In genomic region chr11:87736647-87737134, GRCm38 (mm10) we compare ENCODE assay signal across 9 mouse cellular contexts. TPM values are rescaled to one million over a fixed set of nuclear protein-coding genes. Genes with fewer than 3 reads are reported as not detected.
DNase-seq lines count a peak whose midpoint lies in the region; ATAC-seq and TF ChIP-seq lines count a peak whose summit lies in the region.
"Had no signal": no experiment of that assay in that cellular context is flagged by ENCODE, and none has a peak within 500 bp of the region (broad histone marks: within the 10 kb centered on the region; RNA-seq: fewer than 3 reads in every experiment).

No protein-coding gene starts in this region.

- peaks cover 5 to 40% of the 10 kb centered on the region in 2 experiments for H3K4me1 ChIP-seq in MEL (ENCODE audit: control insufficient read depth in 1 of 2, insufficient read depth in 2 of 2, low read length in 2 of 2)
- peaks cover 18% of the 10 kb centered on the region for H3K4me1 ChIP-seq in forebrain, embryonic 16.5 days (replicated peaks; ENCODE audit: control insufficient read depth, insufficient read depth, low read length)

- H3K9ac ChIP-seq in MEL (ENCODE audit: control insufficient read depth, low read depth, low read length, poor library complexity, severe bottlenecking) = peak overlapping the region; percentile 92
- peak overlapping the region; percentile 64 for H3K9ac ChIP-seq in forebrain, embryonic 16.5 days (replicated peaks; ENCODE audit: low read depth, low read length)

- DNase-seq in MEL (ENCODE audit: low read depth, low spot score) = peak; percentile 95
- DNase-seq in cerebellum, adult 11-12 months = peak; percentile 65
- peak; percentile 45 to 55 for DNase-seq in layer of hippocampus, postnatal 10 days (ENCODE audit: low spot score in 2 of 2)
- DNase-seq in lung, postnatal 25 days (ENCODE audit: low spot score) = peak; percentile 63
- peak; percentile 61 for DNase-seq in ovary, postnatal 36 days (ENCODE audit: low spot score)
- DNase-seq in thymus, postnatal 25 days = peak; percentile 80

- TF ChIP-seq EP300 in MEL (IDR thresholded peaks at IDR 0.05; ENCODE audit: low read depth in 1 of 2, low read length in 2 of 2) = no peak; a peak in 2 of 4 replicates

- H3K9me3 ChIP-seq in MEL (replicated peaks; ENCODE audit: insufficient read depth, low read length) = no peaks in the 10 kb centered on the region
- no peaks in the 10 kb centered on the region for H3K9me3 ChIP-seq in forebrain, embryonic 16.5 days (ENCODE audit: control insufficient read depth, low read length)

- peaks cover 6 to 27% of the 10 kb centered on the region in 2 experiments for H3K36me3 ChIP-seq in MEL (ENCODE audit: control insufficient read depth in 1 of 2, insufficient read depth in 2 of 2, low read length in 2 of 2)
- H3K36me3 ChIP-seq in forebrain, embryonic 16.5 days (ENCODE audit: control insufficient read depth, insufficient read depth) = no peaks in the 10 kb centered on the region

- H3K4me3 ChIP-seq in MEL (ENCODE audit: control insufficient read depth in 1 of 2, insufficient read depth in 1 of 2, low read depth in 2 of 2, low read length in 2 of 2) = peak overlapping the region; percentile 49 to 54
- H3K4me3 ChIP-seq in forebrain, embryonic 16.5 days (replicated peaks; ENCODE audit: low read length) = peak overlapping the region; percentile 88

- no peaks in the 10 kb centered on the region for H3K27me3 ChIP-seq in MEL (ENCODE audit: control insufficient read depth in 1 of 2, insufficient read depth in 2 of 2, low read length in 2 of 2)
- H3K27me3 ChIP-seq in forebrain, embryonic 16.5 days (replicated peaks; ENCODE audit: control insufficient read depth, insufficient read depth, low read length) = no peaks in the 10 kb centered on the region

- H3K79me2 ChIP-seq in MEL (ENCODE audit: control insufficient read depth, insufficient read depth, low read length, poor library complexity) = peaks cover 25% of the 10 kb centered on the region

- TF ChIP-seq POLR2A in MEL (IDR thresholded peaks at IDR 0.05; ENCODE audit: control insufficient read depth in 1 of 2, insufficient read depth in 1 of 2, low read depth in 1 of 2, low read length in 2 of 2, poor library complexity in 1 of 2) = peak in 1 of 2 experiments; percentile 78; a peak in 3 of 4 replicates

- no peak for TF ChIP-seq CTCF in MEL (IDR thresholded peaks at IDR 0.05 in 2 of 3, conservative IDR thresholded peaks at IDR 0.05 in 1 of 3; ENCODE audit: control insufficient read depth in 1 of 3, insufficient read depth in 1 of 3, low read depth in 2 of 3, low read length in 3 of 3, poor library complexity in 1 of 3, severe bottlenecking in 1 of 3)

- peak overlapping the region; percentile 78 for H3K4me2 ChIP-seq in forebrain, embryonic 16.5 days (ENCODE audit: low read length)

- WGBS in forebrain, embryonic 16.5 days = under 1% methylated on average over 31 of the region's 31 CpGs

- ATAC-seq in forebrain, embryonic 16.5 days = peak; percentile 81
- ATAC-seq in hematopoietic stem cell, adult 5-6 weeks (replicated peaks in 1 of 2; ENCODE audit: insufficient read depth in 1 of 2, low FRiP score in 2 of 2, low TSS enrichment in 1 of 2, low read depth in 1 of 2, poor library complexity in 2 of 2, severe bottlenecking in 2 of 2) = peak; percentile 64; a peak in 3 of 4 replicates

- peak overlapping the region; percentile 99 for H3K27ac ChIP-seq in MEL (ENCODE audit: control insufficient read depth, low read depth, low read length)
- peak overlapping the region; percentile 78 for H3K27ac ChIP-seq in forebrain, embryonic 16.5 days (ENCODE audit: low read length)

- no peak; the same call in none of the 2 replicates for TF ChIP-seq RAD21 in MEL (IDR thresholded peaks at IDR 0.05; ENCODE audit: low read depth, low read length)

TF ChIP-seq in MEL, 35 proteins besides CTCF, POLR2A, EP300 and RAD21:
- TF ChIP-seq RCOR1 (IDR thresholded peaks at IDR 0.05; ENCODE audit: low read depth, low read length) (peak; percentile 67), ZC3H11A (IDR thresholded peaks at IDR 0.05; ENCODE audit: low read depth, low read length) (0 out of 2 replicates have a peak, but pooled peaks have one; percentile 27), UBTF (IDR thresholded peaks at IDR 0.05; ENCODE audit: borderline replicate concordance, insufficient read depth, low read depth, low read length) (no peak), CHD1 (IDR thresholded peaks at IDR 0.05; ENCODE audit: low read depth, low read length) (peak; percentile 51; the same call in 1 of the 2 replicates), HCFC1 (IDR thresholded peaks at IDR 0.05; ENCODE audit: low read depth, low read length) (no peak; the same call in 1 of the 2 replicates), ZKSCAN1 (IDR thresholded peaks at IDR 0.05; ENCODE audit: low read depth, low read length) (no peak), NELFE (IDR thresholded peaks at IDR 0.05; ENCODE audit: low read depth, low read length) (peak; percentile 72), MEF2A (IDR thresholded peaks at IDR 0.05; ENCODE audit: extremely low read depth, insufficient replicate concordance, low read depth, low read length, poor library complexity, severe bottlenecking) (no peak), USF1 (IDR thresholded peaks at IDR 0.05; ENCODE audit: low read depth, low read length) (no peak), SMC3 (IDR thresholded peaks at IDR 0.05; ENCODE audit: low read depth, low read length) (peak; percentile 37; the same call in 1 of the 2 replicates), SIN3A (IDR thresholded peaks at IDR 0.05; ENCODE audit: low read length) (peak; percentile 83), MAFK (IDR thresholded peaks at IDR 0.05; ENCODE audit: borderline replicate concordance, low read depth, low read length) (no peak), E2F4 (IDR thresholded peaks at IDR 0.05; ENCODE audit: borderline replicate concordance, low read depth, low read length) (no peak), ETS1 (IDR thresholded peaks at IDR 0.05; ENCODE audit: low read depth, low read length) (peak; percentile 46; the same call in 1 of the 2 replicates), TAL1 (IDR thresholded peaks at IDR 0.05; ENCODE audit: low read length) (peak; percentile 40), ZMIZ1 (IDR thresholded peaks at IDR 0.05; ENCODE audit: low read depth, low read length) (peak; percentile 80), MYC (IDR thresholded peaks at IDR 0.05; ENCODE audit: low read depth, low read length) (peak; percentile 72; the same call in 1 of the 2 replicates), CHD2 (IDR thresholded peaks at IDR 0.05; ENCODE audit: low read length) (no peak), USF2 (IDR thresholded peaks at IDR 0.05; ENCODE audit: borderline replicate concordance in 1 of 2, insufficient read depth in 1 of 2, low read depth in 1 of 2, low read length in 2 of 2) (no peak), BHLHE40 (IDR thresholded peaks at IDR 0.05; ENCODE audit: borderline replicate concordance, low read depth, low read length) (no peak), MXI1 (IDR thresholded peaks at IDR 0.05; ENCODE audit: low read depth, low read length) (peak; percentile 78), TCF12 (IDR thresholded peaks at IDR 0.05; ENCODE audit: low read depth, low read length) (peak; percentile 76), GATA1 (IDR thresholded peaks at IDR 0.05; ENCODE audit: low read depth, low read length) (no peak), MAX (IDR thresholded peaks at IDR 0.05; ENCODE audit: low read length) (0 out of 2 replicates have a peak, but pooled peaks have one; percentile 30), POLR2AphosphoS2 (IDR thresholded peaks at IDR 0.05; ENCODE audit: low read length) (peak; percentile 80), TBP (IDR thresholded peaks at IDR 0.05; ENCODE audit: low read depth, low read length) (peak; percentile 78)

RNA-seq across cellular contexts. Expression of gene Supt4a, which starts 0.7 kb away (rescaled TPM):
- 301 and 332 TPM in 2 replicates for total RNA-seq in MEL (2012; rRNA removed)
- polyA plus RNA-seq in MEL (2012; ENCODE audit: insufficient read depth in 1 of 2, insufficient read length in 2 of 2, low read depth in 1 of 2, low replicate concordance in 2 of 2, missing spikeins in 1 of 2) = 100 to 1,000 TPM in 1 of 2 experiments, not detected in 1; 223 TPM
- 133 and 147 TPM in 2 replicates for polyA plus RNA-seq in forebrain, embryonic 16.5 days (2015; fragmentation: Nextera tagmentation; extraction: Ambion mirVana)
- total RNA-seq in hematopoietic stem cell, adult 5-6 weeks (2017) = 61.7 and 69.9 TPM in 2 replicates
- total RNA-seq in layer of hippocampus, postnatal 10 days (2021) = 10 to 100 TPM; 56.1 to 59.9 TPM

RNA-seq across cellular contexts. Expression of gene Tspoap1, which starts 23.6 kb away (rescaled TPM):
- total RNA-seq in MEL (2012; rRNA removed) = 3.7 and 5.2 TPM in 2 replicates
- polyA plus RNA-seq in MEL (2012; ENCODE audit: insufficient read depth in 1 of 2, insufficient read length in 2 of 2, low read depth in 1 of 2, low replicate concordance in 2 of 2, missing spikeins in 1 of 2) = 1 to 10 TPM in 1 of 2 experiments, not detected in 1; 8.6 TPM
- polyA plus RNA-seq in forebrain, embryonic 16.5 days (2015; fragmentation: Nextera tagmentation; extraction: Ambion mirVana) = 26.4 and 47.4 TPM in 2 replicates
- total RNA-seq in hematopoietic stem cell, adult 5-6 weeks (2017) = 6.8 and 7.7 TPM in 2 replicates
- total RNA-seq in layer of hippocampus, postnatal 10 days (2021) = 100 to 1,000 TPM; 149 to 174 TPM

RNA-seq across cellular contexts. Expression of gene Mpo, which starts 56.7 kb away (rescaled TPM):
- total RNA-seq in MEL (2012; rRNA removed) = not detected in 2 replicates
- polyA plus RNA-seq in MEL (2012; ENCODE audit: insufficient read depth in 1 of 2, insufficient read length in 2 of 2, low read depth in 1 of 2, low replicate concordance in 2 of 2, missing spikeins in 1 of 2) = under 1 TPM in 1 of 2 experiments, not detected in 1; 0.13 TPM
- 0.29 and 0.80 TPM in 2 replicates for polyA plus RNA-seq in forebrain, embryonic 16.5 days (2015; fragmentation: Nextera tagmentation; extraction: Ambion mirVana)
- 288 and 568 TPM in 2 replicates for total RNA-seq in hematopoietic stem cell, adult 5-6 weeks (2017)
- total RNA-seq in layer of hippocampus, postnatal 10 days (2021) = under 1 TPM; 0.48 to 0.62 TPM
- polyA plus RNA-seq: frontal cortex, adult 2 months had no signal

Comparison
In these comparisons a context has a peak if more than half of its experiments do, and no peak if none do; other contexts are left out.
1. Peak in every context shown above with its lines: DNase-seq, ATAC-seq, H3K4me3 ChIP-seq and H3K27ac ChIP-seq.
2. RNA of gene Tspoap1, which starts 23.6 kb away (total RNA-seq): 149 to 174 TPM in layer of hippocampus, postnatal 10 days; 6.8 to 7.7 TPM in hematopoietic stem cell, adult 5-6 weeks and 3.7 to 5.2 TPM in MEL; every median in the first group is over 10 times any median in the second.
3. RNA of gene Mpo, which starts 56.7 kb away (total RNA-seq): 288 to 568 TPM in hematopoietic stem cell, adult 5-6 weeks; 0.48 to 0.62 TPM in layer of hippocampus, postnatal 10 days and not detected in MEL; every median in the first group is over 100 times any median in the second.